Mouse (Mus musculus) spleen, adult 2 months (tissue): Measurements from ENCODE around the gene Socs1.

Experiments
- CTCF ChIP-seq: fragments of 200-500 bp; IDR thresholded peaks from 2 replicates; pipeline ENCODE4 v1.5.1; 2011; ENCODE audit warnings: mild to moderate bottlenecking, inconsistent platforms; ENCODE audit not compliant: insufficient read depth, insufficient read length, insufficient replicate concordance; ENCODE audit errors: extremely low read depth
- POLR2A ChIP-seq: fragments of 200-500 bp; IDR thresholded peaks from 2 replicates; pipeline ENCODE4 v1.6.1; 2011; ENCODE audit warnings: low read depth, low read length, inconsistent platforms

- TF ChIP-seq CTCF (peak; percentile 81), POLR2A (peak; percentile 14; the same call in 1 of the 2 replicates)
Measured at GRCm38 (mm10) chr16:10784793-10785370, 454 bp downstream of the Socs1 start.
